Mouse (Mus musculus) stomach, postnatal 0 days (tissue): ENCODE results near the gene Tdp1.

Experiments
- CTCF ChIP-seq: IDR thresholded peaks from 2 replicates; pipeline ENCODE4 v1.5.1; 2016; ENCODE audit warnings: antibody characterized with exemption, low read depth, mild to moderate bottlenecking, moderate library complexity
- EP300 ChIP-seq: optimal IDR thresholded peaks from 2 replicates; pipeline ENCODE3; 2016; ENCODE audit warnings: antibody characterized with exemption

DNA sequence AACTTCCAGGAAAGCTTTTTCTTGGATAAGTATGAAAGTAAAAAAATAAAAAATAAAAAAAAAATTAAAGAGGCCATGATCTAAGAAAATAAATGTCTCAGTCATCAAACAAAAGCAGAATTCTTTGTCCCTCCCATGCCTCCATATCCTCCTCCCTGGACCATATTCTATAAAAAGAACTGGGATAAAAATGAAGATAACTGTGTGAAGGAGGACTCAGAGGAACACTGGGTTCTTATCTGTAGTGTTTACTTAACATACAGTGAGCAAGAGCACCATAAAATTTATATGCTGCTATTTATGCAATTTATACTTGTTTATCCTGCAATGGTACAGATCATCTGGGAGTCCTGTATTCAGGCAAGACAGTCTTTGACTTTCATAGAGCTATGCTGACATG lies 19.7 kb upstream of the Tdp1 start:
- TF ChIP-seq CTCF, result no peak
- TF ChIP-seq EP300, result no peak
